Mouse (Mus musculus): ENCODE data around the gene Car10. TPM values are rescaled to one million over a fixed set of nuclear protein-coding genes. Genes with fewer than 3 reads are reported as not detected.
A peak's percentile ranks its signal among the peaks of the same experiment; 100 is the strongest.

Car10 gene
- polyA plus RNA-seq, 1 experiment from 2014 or later: 0.14 TPM

DNA sequence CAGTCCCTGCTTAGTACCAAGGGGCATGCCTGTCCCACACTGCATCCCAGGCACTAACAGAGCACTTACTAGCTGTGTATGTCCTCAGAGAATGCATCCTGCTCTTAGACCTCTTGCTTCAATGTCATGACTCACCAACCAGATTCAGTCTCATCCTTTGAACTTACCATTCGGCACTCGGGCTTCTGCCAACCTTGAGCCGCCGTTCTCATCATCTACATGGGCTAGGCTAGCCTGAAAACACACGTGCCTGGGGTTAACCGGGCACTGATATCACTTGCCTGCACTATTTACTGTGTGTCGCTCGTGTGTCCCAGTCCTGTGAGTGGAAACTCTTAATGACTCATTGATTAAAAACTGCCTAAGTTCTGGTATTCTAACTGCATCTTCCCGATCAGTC, 418.4 kb downstream of the Car10 start:
- WGBS: 84% methylated on average over 9 of the region's 9 CpGs
- no peaks in the 10 kb centered on the region for H3K27me3 ChIP-seq (replicated peaks)
- no peak overlapping the region for H3K4me3 ChIP-seq (replicated peaks)
- no peaks in the 10 kb centered on the region for H3K36me3 ChIP-seq
- no peak overlapping the region for H3K9ac ChIP-seq
- H3K4me1 ChIP-seq (replicated peaks): no peaks in the 10 kb centered on the region
- no peak overlapping the region for H3K4me2 ChIP-seq (replicated peaks)
- H3K9me3 ChIP-seq: no peaks in the 10 kb centered on the region
- ATAC-seq: no peak
- H3K27ac ChIP-seq: no peak overlapping the region

DNA sequence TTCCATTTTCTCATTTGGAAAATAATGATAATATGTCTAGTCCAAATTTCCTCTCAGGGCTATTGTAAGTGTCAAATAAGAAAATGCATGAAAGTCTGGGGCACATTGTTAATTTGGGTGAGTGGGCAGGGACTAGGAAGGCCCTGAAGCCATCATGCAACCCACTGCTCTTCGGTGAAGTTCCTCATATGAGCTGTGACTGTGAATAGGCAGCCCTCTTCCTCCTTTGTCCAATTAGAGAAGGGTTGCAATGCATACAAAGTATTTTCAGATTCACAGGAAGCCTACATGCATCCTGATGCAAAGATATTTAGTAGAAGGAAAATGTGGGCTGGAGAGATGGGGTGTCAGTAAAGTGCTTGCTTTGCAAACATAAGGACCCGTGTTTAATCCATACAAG, 419.1 kb downstream of the Car10 start:
- Histone ChIP-seq H3K36me3 (no peaks in the 10 kb centered on the region), H3K27ac (no peak overlapping the region), H3K27me3 (replicated peaks) (no peaks in the 10 kb centered on the region), H3K9me3 (no peaks in the 10 kb centered on the region), H3K4me2 (replicated peaks) (no peak overlapping the region), H3K4me3 (replicated peaks) (no peak overlapping the region), H3K4me1 (replicated peaks) (no peaks in the 10 kb centered on the region), H3K9ac (no peak overlapping the region)
- 81% methylated on average over 2 of the region's 2 CpGs for WGBS
- ATAC-seq: no peak

GRCm38 (mm10) chr11:93522501-93522900, 424.7 kb downstream of the Car10 start:
- ATAC-seq: no peak
- no peak overlapping the region for H3K4me2 ChIP-seq (replicated peaks)
- no peak overlapping the region for H3K9ac ChIP-seq
- 75% methylated on average over 3 of the region's 3 CpGs for WGBS
- no peaks in the 10 kb centered on the region for H3K9me3 ChIP-seq
- no peaks in the 10 kb centered on the region for H3K4me1 ChIP-seq (replicated peaks)
- H3K36me3 ChIP-seq: no peaks in the 10 kb centered on the region
- H3K27ac ChIP-seq: no peak overlapping the region
- H3K4me3 ChIP-seq (replicated peaks): no peak overlapping the region
- no peaks in the 10 kb centered on the region for H3K27me3 ChIP-seq (replicated peaks)

DNA sequence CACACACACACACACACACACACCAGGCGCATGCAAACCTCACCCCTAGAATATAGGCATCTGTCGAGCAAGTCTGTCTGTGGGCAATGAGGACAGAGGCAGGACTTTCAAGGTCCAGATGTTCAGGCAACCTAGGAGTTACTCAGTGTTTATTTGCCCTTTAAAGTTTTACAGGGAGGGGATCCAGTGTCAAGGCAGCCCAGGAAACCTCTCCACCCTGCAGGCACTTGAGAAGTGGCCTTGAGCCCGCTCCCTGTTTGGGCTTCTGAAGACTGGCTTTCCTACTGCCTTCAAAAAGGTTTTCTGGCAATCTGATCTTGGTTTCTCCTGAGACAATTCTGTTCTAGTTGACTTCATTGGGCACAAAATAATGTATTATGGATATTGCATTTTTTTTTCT, 428.1 kb downstream of the Car10 start:
- H3K9ac ChIP-seq: no peak overlapping the region

GRCm38 (mm10) chr11:93531029-93531680, 433.3 kb downstream of the Car10 start:
- no peaks in the 10 kb centered on the region for H3K27me3 ChIP-seq (replicated peaks)
- H3K27ac ChIP-seq: no peak overlapping the region
- H3K4me3 ChIP-seq (replicated peaks): no peak overlapping the region
- WGBS: 41% methylated on average over 7 of the region's 7 CpGs
- H3K36me3 ChIP-seq: no peaks in the 10 kb centered on the region
- no peak overlapping the region for H3K4me2 ChIP-seq (replicated peaks)
- no peak overlapping the region for H3K9ac ChIP-seq
- no peaks in the 10 kb centered on the region for H3K9me3 ChIP-seq
- peak; percentile 56; the same call in 1 of the 2 replicates for ATAC-seq
- no peaks in the 10 kb centered on the region for H3K4me1 ChIP-seq (replicated peaks)

More for the DNA sequence above, 428.1 kb downstream of the Car10 start:
- Histone ChIP-seq H3K4me1 (replicated peaks) (no peaks in the 10 kb centered on the region), H3K4me3 (replicated peaks) (no peak overlapping the region), H3K36me3 (no peaks in the 10 kb centered on the region), H3K9me3 (no peaks in the 10 kb centered on the region), H3K27me3 (replicated peaks) (no peaks in the 10 kb centered on the region), H3K27ac (no peak overlapping the region), H3K4me2 (replicated peaks) (no peak overlapping the region)
- no peak for ATAC-seq
- WGBS: 72% methylated on average over 3 of the region's 3 CpGs

GRCm38 (mm10) chr11:93536244-93536643, 438.4 kb downstream of the Car10 start:
- Histone ChIP-seq H3K27ac (no peak overlapping the region), H3K4me1 (replicated peaks) (no peaks in the 10 kb centered on the region), H3K27me3 (replicated peaks) (no peaks in the 10 kb centered on the region), H3K4me3 (replicated peaks) (no peak overlapping the region), H3K4me2 (replicated peaks) (no peak overlapping the region), H3K9me3 (no peaks in the 10 kb centered on the region), H3K36me3 (no peaks in the 10 kb centered on the region), H3K9ac (no peak overlapping the region)
- 79% methylated on average over 6 of the region's 6 CpGs for WGBS
- no peak for ATAC-seq

GRCm38 (mm10) chr11:93548904-93549303, 451.1 kb downstream of the Car10 start:
- Histone ChIP-seq H3K9ac (no peak overlapping the region), H3K9me3 (no peaks in the 10 kb centered on the region), H3K36me3 (no peaks in the 10 kb centered on the region), H3K27me3 (replicated peaks) (no peaks in the 10 kb centered on the region), H3K4me2 (replicated peaks) (no peak overlapping the region), H3K4me1 (replicated peaks) (no peaks in the 10 kb centered on the region), H3K4me3 (replicated peaks) (no peak overlapping the region), H3K27ac (no peak overlapping the region)
- WGBS: 61% methylated on average over 5 of the region's 5 CpGs
- no peak for ATAC-seq

DNA sequence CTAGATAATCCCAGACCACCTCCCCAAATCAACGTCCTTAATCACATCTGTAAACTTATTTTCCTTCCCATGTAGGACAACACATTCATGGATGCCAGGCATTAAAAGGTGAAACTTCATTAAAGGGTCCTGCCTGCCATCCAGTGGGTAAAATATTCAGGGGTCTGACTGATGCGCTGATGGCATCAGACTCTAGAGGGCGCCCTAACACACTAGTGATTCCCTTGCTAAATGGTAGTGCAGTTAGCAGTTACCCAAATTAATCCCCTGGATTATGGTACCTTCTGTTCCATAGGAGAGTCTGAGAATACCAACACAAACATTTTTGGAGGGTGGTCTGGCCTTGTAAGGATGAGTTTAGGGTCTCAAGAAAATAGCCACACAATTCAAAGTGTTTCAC, 453.1 kb downstream of the Car10 start:
- Histone ChIP-seq H3K4me3 (replicated peaks) (no peak overlapping the region), H3K27me3 (replicated peaks) (no peaks in the 10 kb centered on the region), H3K4me2 (replicated peaks) (no peak overlapping the region), H3K36me3 (no peaks in the 10 kb centered on the region), H3K9ac (no peak overlapping the region), H3K4me1 (replicated peaks) (no peaks in the 10 kb centered on the region), H3K27ac (no peak overlapping the region), H3K9me3 (no peaks in the 10 kb centered on the region)
- 8% methylated on average over 3 of the region's 3 CpGs for WGBS
- ATAC-seq: no peak

DNA sequence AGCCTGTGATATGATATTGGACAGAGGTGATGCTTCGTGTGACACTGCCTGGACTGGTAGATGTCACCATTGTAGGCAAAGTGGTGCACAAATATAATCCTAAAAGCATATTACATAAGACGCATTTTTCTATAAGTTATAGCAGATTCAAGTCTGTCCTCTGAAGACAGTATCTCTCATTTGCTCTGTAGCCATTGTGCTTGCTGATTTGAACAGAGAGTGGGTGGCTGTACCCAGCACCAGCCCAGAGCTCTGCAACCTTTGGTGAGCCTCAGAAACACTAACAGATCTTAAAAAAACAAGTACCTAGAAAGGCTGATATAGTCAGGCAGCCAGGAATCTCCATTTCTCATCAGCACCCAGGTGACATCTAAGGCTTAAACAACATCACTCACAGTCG, 461.3 kb downstream of the Car10 start:
- Histone ChIP-seq H3K36me3 (no peaks in the 10 kb centered on the region), H3K4me3 (replicated peaks) (no peak overlapping the region), H3K9me3 (no peaks in the 10 kb centered on the region), H3K9ac (no peak overlapping the region), H3K4me2 (replicated peaks) (no peak overlapping the region), H3K27me3 (replicated peaks) (no peaks in the 10 kb centered on the region), H3K4me1 (replicated peaks) (no peaks in the 10 kb centered on the region), H3K27ac (no peak overlapping the region)
- WGBS: 80% methylated on average over 3 of the region's 3 CpGs
- ATAC-seq: no peak

DNA sequence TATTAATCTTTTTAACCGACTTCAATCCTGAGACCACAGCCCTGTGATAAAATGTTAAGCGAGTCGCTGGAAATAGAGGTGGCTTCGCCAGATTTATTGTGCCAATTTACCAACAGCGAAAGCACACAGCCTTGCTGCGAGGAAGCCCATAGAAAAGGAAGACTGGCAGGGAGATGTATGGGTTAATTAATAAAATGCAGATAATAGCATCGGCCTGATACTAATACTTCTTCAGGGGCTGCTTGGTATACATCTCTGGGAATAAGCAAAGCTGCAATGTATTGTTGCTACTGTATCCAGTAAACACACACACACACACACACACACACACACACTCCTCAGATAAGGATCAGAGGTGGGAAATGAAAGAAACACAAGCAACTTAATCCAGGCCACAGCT, 462.7 kb downstream of the Car10 start:
- H3K27me3 ChIP-seq (replicated peaks): no peaks in the 10 kb centered on the region
- H3K9ac ChIP-seq: no peak overlapping the region
- H3K4me2 ChIP-seq (replicated peaks): no peak overlapping the region
- H3K27ac ChIP-seq: no peak overlapping the region
- no peaks in the 10 kb centered on the region for H3K36me3 ChIP-seq
- H3K4me3 ChIP-seq (replicated peaks): no peak overlapping the region
- ATAC-seq: no peak
- WGBS: 68% methylated on average over 7 of the region's 7 CpGs
- H3K4me1 ChIP-seq (replicated peaks): no peaks in the 10 kb centered on the region
- H3K9me3 ChIP-seq: no peaks in the 10 kb centered on the region

- Histone ChIP-seq H3K4me3 (replicated peaks) (no peak overlapping the region), H3K36me3 (no peaks in the 10 kb centered on the region), H3K4me2 (replicated peaks) (no peak overlapping the region), H3K9ac (no peak overlapping the region), H3K9me3 (no peaks in the 10 kb centered on the region), H3K27me3 (replicated peaks) (no peaks in the 10 kb centered on the region), H3K4me1 (replicated peaks) (no peaks in the 10 kb centered on the region), H3K27ac (no peak overlapping the region)
- no peak for ATAC-seq
Observed at GRCm38 (mm10) chr11:93562330-93562865, 464.6 kb downstream of the Car10 start.

DNA sequence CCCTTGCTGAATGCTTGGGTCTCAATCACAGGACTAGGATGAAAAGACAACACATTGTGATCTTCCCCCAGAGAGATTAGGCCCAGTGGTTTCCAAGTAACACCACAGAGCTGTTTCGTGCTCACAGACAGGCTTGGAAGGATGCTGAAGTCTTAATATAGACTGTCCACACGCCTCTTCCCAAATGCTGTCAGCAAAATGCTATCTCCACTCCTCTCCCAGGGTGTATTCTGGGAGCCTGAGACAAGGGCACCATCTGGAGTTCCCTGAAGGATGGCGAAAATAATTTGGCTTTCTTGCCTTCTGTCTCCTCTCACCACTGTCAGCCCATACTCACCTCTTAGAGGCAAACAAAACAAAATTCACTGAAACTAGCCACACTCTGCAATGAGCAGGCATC, 467.9 kb downstream of the Car10 start:
- Histone ChIP-seq H3K4me1 (replicated peaks) (no peaks in the 10 kb centered on the region), H3K36me3 (no peaks in the 10 kb centered on the region), H3K9ac (no peak overlapping the region), H3K9me3 (no peaks in the 10 kb centered on the region), H3K4me2 (replicated peaks) (no peak overlapping the region), H3K4me3 (replicated peaks) (no peak overlapping the region), H3K27me3 (replicated peaks) (no peaks in the 10 kb centered on the region), H3K27ac (no peak overlapping the region)
- 82% methylated on average over 3 of the region's 3 CpGs for WGBS
- no peak for ATAC-seq

- Histone ChIP-seq H3K4me3 (replicated peaks) (no peak overlapping the region), H3K4me2 (replicated peaks) (no peak overlapping the region), H3K9ac (no peak overlapping the region), H3K4me1 (replicated peaks) (no peaks in the 10 kb centered on the region), H3K27ac (no peak overlapping the region), H3K9me3 (no peaks in the 10 kb centered on the region), H3K36me3 (no peaks in the 10 kb centered on the region), H3K27me3 (replicated peaks) (no peaks in the 10 kb centered on the region)
- 76% methylated on average over 11 of the region's 11 CpGs for WGBS
- no peak for ATAC-seq
Observed at GRCm38 (mm10) chr11:93571917-93572641, 474.3 kb downstream of the Car10 start.
